In the genomic region with DNA sequence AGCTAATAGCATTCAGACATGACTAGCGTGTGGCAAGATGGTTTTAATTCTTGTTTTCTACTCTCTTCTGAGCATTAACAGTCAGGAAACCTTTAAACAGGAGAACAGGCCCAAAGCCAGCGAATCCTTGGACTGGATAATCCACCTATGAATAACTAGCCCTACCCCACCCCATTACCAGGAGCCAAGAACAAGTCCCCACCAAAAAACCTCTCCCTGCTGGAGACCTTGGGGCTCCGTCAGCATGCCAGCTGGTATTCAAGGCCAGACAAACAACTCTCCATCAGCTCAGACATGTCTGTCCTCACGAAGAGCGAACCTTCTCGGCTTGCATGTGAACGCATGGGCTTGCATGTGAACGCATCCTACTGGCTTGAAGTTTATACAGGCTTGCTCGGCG, we compare ENCODE assay signal across 17 mouse cellular contexts. TPM values are rescaled to one million over a fixed set of nuclear protein-coding genes. Genes with fewer than 3 reads are reported as not detected.
DNase-seq lines count a peak whose midpoint lies in the region; ATAC-seq and TF ChIP-seq lines count a peak whose summit lies in the region.
"Had no signal": no experiment of that assay in that cellular context is flagged by ENCODE, and none has a peak within 500 bp of the region (broad histone marks: within the 10 kb centered on the region; RNA-seq: fewer than 3 reads in every experiment).

No protein-coding gene starts in this region.

- H3K27me3 ChIP-seq in forebrain, embryonic 13.5 days, result peaks cover 26% of the 10 kb centered on the region
- peaks cover 30% of the 10 kb centered on the region for H3K27me3 ChIP-seq in forebrain, embryonic 12.5 days
- no peaks in the 10 kb centered on the region for H3K27me3 ChIP-seq in hindbrain, postnatal 0 days (ENCODE audit: insufficient read depth, low read length)
- H3K27me3 ChIP-seq in hindbrain, embryonic 11.5 days (ENCODE audit: control insufficient read depth, insufficient read depth, low read length), result peaks cover 2% of the 10 kb centered on the region; the same call in 1 of the 2 replicates
- peaks cover 18% of the 10 kb centered on the region; the same call in 1 of the 2 replicates for H3K27me3 ChIP-seq in neural tube, embryonic 15.5 days (replicated peaks)
- H3K27me3 ChIP-seq: limb, embryonic 12.5 days had no signal

- H3K4me1 ChIP-seq in forebrain, embryonic 13.5 days, result peaks cover 27% of the 10 kb centered on the region
- peaks cover 16% of the 10 kb centered on the region for H3K4me1 ChIP-seq in forebrain, embryonic 12.5 days
- peaks cover 13% of the 10 kb centered on the region for H3K4me1 ChIP-seq in hindbrain, postnatal 0 days (ENCODE audit: insufficient read depth, low read length)
- H3K4me1 ChIP-seq in hindbrain, embryonic 11.5 days (replicated peaks; ENCODE audit: control insufficient read depth, insufficient read depth, low read length), result peaks cover 2% of the 10 kb centered on the region; the same call in 1 of the 2 replicates
- peaks cover 15% of the 10 kb centered on the region for H3K4me1 ChIP-seq in neural tube, embryonic 15.5 days

- peak overlapping the region; percentile 24; the same call in 1 of the 2 replicates for H3K4me2 ChIP-seq in forebrain, embryonic 13.5 days
- H3K4me2 ChIP-seq in forebrain, embryonic 12.5 days, result no peak overlapping the region
- 0 out of 2 replicates have a peak overlapping the region, but pooled peaks have one; percentile 1 for H3K4me2 ChIP-seq in hindbrain, postnatal 0 days (ENCODE audit: low read depth, low read length)
- H3K4me2 ChIP-seq in hindbrain, embryonic 11.5 days (replicated peaks; ENCODE audit: low read depth, low read length), result no peak overlapping the region
- H3K4me2 ChIP-seq in neural tube, embryonic 15.5 days, result no peak overlapping the region
- H3K4me2 ChIP-seq: limb, embryonic 12.5 days; midbrain, embryonic 13.5 days; neural tube, embryonic 13.5 days had no signal

- 66% methylated on average over 10 of the region's 10 CpGs for WGBS in forebrain, embryonic 13.5 days
- WGBS in forebrain, embryonic 12.5 days, result 83% methylated on average over 10 of the region's 10 CpGs
- 51% methylated on average over 10 of the region's 10 CpGs for WGBS in hindbrain, postnatal 0 days
- whole genome bisulfite sequencing in hindbrain, embryonic 11.5 days, result 82% methylated on average over 10 of the region's 10 CpGs
- WGBS in neural tube, embryonic 15.5 days, result 70% methylated on average over 10 of the region's 10 CpGs

- no peak for TF ChIP-seq CTCF in hindbrain, postnatal 0 days (IDR thresholded peaks at IDR 0.05; ENCODE audit: low read depth)
- TF ChIP-seq CTCF in left cerebral cortex, adult 2 months (IDR thresholded peaks at IDR 0.05), result no peak

- no peak overlapping the region for H3K9ac ChIP-seq in forebrain, embryonic 13.5 days
- H3K9ac ChIP-seq in forebrain, embryonic 12.5 days, result no peak overlapping the region
- H3K9ac ChIP-seq in hindbrain, postnatal 0 days (replicated peaks; ENCODE audit: low read length), result no peak overlapping the region
- H3K9ac ChIP-seq in hindbrain, embryonic 11.5 days (ENCODE audit: low read depth, low read length), result no peak overlapping the region
- no peak overlapping the region for H3K9ac ChIP-seq in neural tube, embryonic 15.5 days (replicated peaks)
- H3K9ac ChIP-seq: limb, embryonic 12.5 days; liver, postnatal 0 days; midbrain, embryonic 13.5 days; neural tube, embryonic 13.5 days had no signal

- intact Hi-C loops in left cerebral cortex, adult 2 months (cut with DNase I), result no loop called here

- H3K36me3 ChIP-seq in forebrain, embryonic 13.5 days (ENCODE audit: poor library complexity, severe bottlenecking), result no peaks in the 10 kb centered on the region
- H3K36me3 ChIP-seq in forebrain, embryonic 12.5 days (replicated peaks), result no peaks in the 10 kb centered on the region
- H3K36me3 ChIP-seq in hindbrain, postnatal 0 days (ENCODE audit: insufficient read depth, low read length), result no peaks in the 10 kb centered on the region
- no peaks in the 10 kb centered on the region for H3K36me3 ChIP-seq in hindbrain, embryonic 11.5 days (ENCODE audit: control insufficient read depth, insufficient read depth, low read length)
- H3K36me3 ChIP-seq in neural tube, embryonic 15.5 days, result no peaks in the 10 kb centered on the region
- H3K36me3 ChIP-seq: limb, embryonic 12.5 days; midbrain, embryonic 13.5 days; neural tube, embryonic 13.5 days had no signal

- no peak for ATAC-seq in forebrain, embryonic 13.5 days
- no peak for ATAC-seq in forebrain, embryonic 12.5 days (ENCODE audit: low FRiP score)
- ATAC-seq in hindbrain, postnatal 0 days, result no peak; the same call in 1 of the 2 replicates
- ATAC-seq in hindbrain, embryonic 11.5 days (ENCODE audit: low FRiP score), result no peak
- ATAC-seq in neural tube, embryonic 15.5 days (ENCODE audit: low FRiP score), result 0 out of 2 replicates have a peak, but pooled peaks have one; percentile 8
- ATAC-seq: inflammation-experienced regulatory T-cells, adult 6 months; liver, postnatal 0 days; midbrain, embryonic 13.5 days had no signal

- peak overlapping the region; percentile 51 for H3K27ac ChIP-seq in forebrain, embryonic 13.5 days
- H3K27ac ChIP-seq in forebrain, embryonic 12.5 days, result no peak overlapping the region
- 0 out of 2 replicates have a peak overlapping the region, but pooled peaks have one; percentile 58 for H3K27ac ChIP-seq in hindbrain, postnatal 0 days
- no peak overlapping the region for H3K27ac ChIP-seq in hindbrain, embryonic 11.5 days (ENCODE audit: low read depth, low read length)
- H3K27ac ChIP-seq in neural tube, embryonic 15.5 days (replicated peaks), result no peak overlapping the region
- H3K27ac ChIP-seq in left cerebral cortex, adult 2 months, result no peak overlapping the region
- H3K27ac ChIP-seq: limb, embryonic 12.5 days; midbrain, embryonic 13.5 days; neural tube, embryonic 13.5 days had no signal

- no peak overlapping the region for H3K4me3 ChIP-seq in forebrain, embryonic 13.5 days
- H3K4me3 ChIP-seq in forebrain, embryonic 12.5 days (replicated peaks), result no peak overlapping the region
- H3K4me3 ChIP-seq in hindbrain, postnatal 0 days (ENCODE audit: low read length), result no peak overlapping the region
- H3K4me3 ChIP-seq in hindbrain, embryonic 11.5 days (ENCODE audit: low read depth, low read length), result no peak overlapping the region
- no peak overlapping the region for H3K4me3 ChIP-seq in neural tube, embryonic 15.5 days (replicated peaks)
- H3K4me3 ChIP-seq in left cerebral cortex, adult 2 months, result no peak overlapping the region
- H3K4me3 ChIP-seq: limb, embryonic 12.5 days; midbrain, embryonic 13.5 days; neural tube, embryonic 13.5 days had no signal

- no peak for DNase-seq in hindbrain, postnatal 0 days (ENCODE audit: low spot score)
- DNase-seq in hindbrain, embryonic 11.5 days (ENCODE audit: low spot score), result no peak
- DNase-seq in ovary, postnatal 36 days (ENCODE audit: low spot score), result peak; percentile 56
- no peak for DNase-seq in ovary, postnatal 14 days (ENCODE audit: low spot score)
- no peak for DNase-seq in left cerebral cortex, adult 2 months (ENCODE audit: extremely low spot score in 1 of 2, low spot score in 2 of 2)
- DNase-seq: cerebellum, adult 11 months; layer of hippocampus, adult 9-11 months; liver, postnatal 0 days; lung, postnatal 4 days; right cerebral cortex, postnatal 25 days had no signal

- no peaks in the 10 kb centered on the region for H3K9me3 ChIP-seq in forebrain, embryonic 13.5 days (replicated peaks)
- no peaks in the 10 kb centered on the region for H3K9me3 ChIP-seq in forebrain, embryonic 12.5 days
- no peaks in the 10 kb centered on the region for H3K9me3 ChIP-seq in hindbrain, postnatal 0 days (ENCODE audit: low read length)
- no peaks in the 10 kb centered on the region for H3K9me3 ChIP-seq in hindbrain, embryonic 11.5 days (ENCODE audit: control insufficient read depth, low read length)
- H3K9me3 ChIP-seq in neural tube, embryonic 15.5 days (replicated peaks), result no peaks in the 10 kb centered on the region
- H3K9me3 ChIP-seq: limb, embryonic 12.5 days; midbrain, embryonic 13.5 days; neural tube, embryonic 13.5 days had no signal

RNA-seq across cellular contexts. Expression of a gene that starts 41.6 kb away (rescaled TPM):
- polyA plus RNA-seq in forebrain, embryonic 13.5 days (2015; fragmentation: Nextera tagmentation; extraction: Ambion mirVana), result 14.0 and 17.2 TPM in 2 replicates
- polyA plus RNA-seq in forebrain, embryonic 12.5 days (2016; fragmentation: Nextera tagmentation; extraction: Ambion mirVana), result 13.6 and 14.4 TPM in 2 replicates
- 21.7 and 27.9 TPM in 2 replicates for total RNA-seq in hindbrain, postnatal 0 days (2014; rRNA removed)
- polyA plus RNA-seq in hindbrain, postnatal 0 days (2015; fragmentation: Nextera tagmentation; extraction: Ambion mirVana), result 41.5 and 43.3 TPM in 2 replicates
- polyA plus RNA-seq in hindbrain, embryonic 11.5 days (2014; fragmentation: Nextera tagmentation; extraction: Ambion mirVana), result 26.8 and 28.8 TPM in 2 replicates
- polyA plus RNA-seq in neural tube, embryonic 15.5 days (2015; fragmentation: Nextera tagmentation; extraction: Ambion mirVana), result 49.8 and 64.3 TPM in 2 replicates
- total RNA-seq in left cerebral cortex, adult 2 months (2021), result 10 to 100 TPM; 46.0 to 50.6 TPM

Comparison
In these comparisons a context has a peak if more than half of its experiments do, and no peak if none do; other contexts are left out.
1. H3K27ac ChIP-seq: peak in forebrain, embryonic 13.5 days (single experiment) and hindbrain, postnatal 0 days (single experiment); none in forebrain, embryonic 12.5 days (single experiment), hindbrain, embryonic 11.5 days (single experiment), neural tube, embryonic 15.5 days (single experiment) and left cerebral cortex, adult 2 months (single experiment).
2. H3K4me2 ChIP-seq: peak in forebrain, embryonic 13.5 days (single experiment) and hindbrain, postnatal 0 days (single experiment); none in forebrain, embryonic 12.5 days (single experiment), hindbrain, embryonic 11.5 days (single experiment) and neural tube, embryonic 15.5 days (single experiment).